Mouse (Mus musculus): ENCODE results near the gene Rpl36.

GRCm38 (mm10) chr17:56643237-56643636 lies 30.0 kb downstream of the Rpl36 start:
- no peak for TF ChIP-seq CTCF (IDR thresholded peaks at IDR 0.05; ENCODE audit: extremely low read depth, insufficient read length, insufficient replicate concordance, low read depth, low read length)
- TF ChIP-seq POLR2A (IDR thresholded peaks at IDR 0.05; ENCODE audit: low read depth, low read length): no peak

Data from small intestine, adult 2 months (tissue).